Mouse (Mus musculus): ENCODE results near the gene Cubn. TPM values are rescaled to one million over a fixed set of nuclear protein-coding genes. Genes with fewer than 3 reads are reported as not detected.

The Cubn gene
- polyA plus RNA-seq, 2 experiments: 0.04 to 0.06 TPM

DNA sequence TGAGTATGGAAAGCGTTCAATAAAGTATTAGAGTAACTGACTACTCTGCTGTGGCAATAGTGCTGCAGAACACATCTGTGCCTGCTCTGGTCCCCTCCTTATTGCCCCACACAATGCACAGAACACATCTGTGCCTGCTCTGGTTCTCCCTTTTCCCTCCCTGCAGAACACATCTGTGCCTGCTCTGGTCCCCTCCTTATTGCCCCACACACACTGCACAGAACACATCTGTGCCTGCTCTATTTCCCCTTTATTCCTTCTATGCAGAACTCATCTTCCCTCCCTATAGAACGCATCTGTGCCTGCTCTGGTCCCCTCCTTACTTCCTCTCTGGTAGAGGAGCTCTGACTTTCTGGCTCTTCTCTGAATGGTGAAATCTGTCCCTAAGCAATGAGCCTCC, 1.1 kb downstream of the Cubn start:
- H3K4me1 ChIP-seq (replicated peaks; ENCODE audit: control insufficient read depth in 2 of 2, insufficient read depth in 2 of 2, low read length in 1 of 2): no peaks in the 10 kb centered on the region
- H3K4me3 ChIP-seq (ENCODE audit: insufficient read depth in 1 of 2, low read depth in 2 of 2, low read length in 2 of 2): no peak overlapping the region
- TF ChIP-seq EP300 (IDR thresholded peaks at IDR 0.05; ENCODE audit: low read depth): no peak
- TF ChIP-seq CTCF (IDR thresholded peaks at IDR 0.05; ENCODE audit: low read depth): no peak
- H3K27me3 ChIP-seq (ENCODE audit: control insufficient read depth, insufficient read depth, low read length): no peaks in the 10 kb centered on the region
- no peak overlapping the region for H3K9ac ChIP-seq (replicated peaks)
- no peak overlapping the region for H3K4me2 ChIP-seq (ENCODE audit: low read depth)
- no peak overlapping the region for H3K27ac ChIP-seq
- no peaks in the 10 kb centered on the region for H3K9me3 ChIP-seq (ENCODE audit: control insufficient read depth, low read length)
- no peak for ATAC-seq (ENCODE audit: insufficient read depth)
- 49% methylated on average over 2 of the region's 2 CpGs for WGBS (ENCODE audit: insufficient replicate concordance)
- no peak for DNase-seq (ENCODE audit: low read depth in 3 of 3, low spot score in 3 of 3)
- no peaks in the 10 kb centered on the region for H3K36me3 ChIP-seq (replicated peaks; ENCODE audit: control insufficient read depth, insufficient read depth, low read depth)

DNA sequence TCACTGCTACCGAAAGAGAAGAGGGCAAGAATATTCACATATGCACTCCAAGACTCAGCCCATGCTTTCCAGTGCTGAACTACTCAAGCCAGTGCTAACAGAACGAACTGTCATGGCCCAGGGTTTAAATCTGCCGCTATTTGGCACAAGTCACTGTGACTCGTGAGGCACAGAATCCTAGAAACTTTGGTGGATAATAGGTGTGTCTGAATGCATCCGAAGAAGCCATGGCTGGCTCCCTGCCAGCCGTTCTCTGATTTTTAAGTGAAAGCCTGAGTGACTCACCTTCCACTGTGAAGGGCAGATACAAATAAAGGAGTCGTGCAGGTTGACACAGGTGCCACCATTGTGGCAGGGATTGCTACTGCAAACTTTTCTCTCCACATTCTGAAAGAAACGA, 5.1 kb downstream of the Cubn start:
- ATAC-seq (ENCODE audit: insufficient read depth): no peak
- WGBS (ENCODE audit: insufficient replicate concordance): 67% methylated on average over 8 of the region's 8 CpGs
- H3K4me2 ChIP-seq (ENCODE audit: low read depth): no peak overlapping the region
- H3K27ac ChIP-seq: no peak overlapping the region
- H3K36me3 ChIP-seq (replicated peaks; ENCODE audit: control insufficient read depth, insufficient read depth, low read depth): no peaks in the 10 kb centered on the region
- no peaks in the 10 kb centered on the region for H3K9me3 ChIP-seq (ENCODE audit: control insufficient read depth, low read length)
- no peaks in the 10 kb centered on the region for H3K4me1 ChIP-seq (replicated peaks; ENCODE audit: control insufficient read depth in 2 of 2, insufficient read depth in 2 of 2, low read length in 1 of 2)
- DNase-seq (ENCODE audit: low read depth in 3 of 3, low spot score in 3 of 3): no peak
- H3K4me3 ChIP-seq (ENCODE audit: insufficient read depth in 1 of 2, low read depth in 2 of 2, low read length in 2 of 2): no peak overlapping the region
- no peaks in the 10 kb centered on the region for H3K27me3 ChIP-seq (ENCODE audit: control insufficient read depth, insufficient read depth, low read length)
- no peak overlapping the region for H3K9ac ChIP-seq (replicated peaks)
- TF ChIP-seq EP300 (IDR thresholded peaks at IDR 0.05; ENCODE audit: low read depth): no peak
- no peak for TF ChIP-seq CTCF (IDR thresholded peaks at IDR 0.05; ENCODE audit: low read depth)

DNA sequence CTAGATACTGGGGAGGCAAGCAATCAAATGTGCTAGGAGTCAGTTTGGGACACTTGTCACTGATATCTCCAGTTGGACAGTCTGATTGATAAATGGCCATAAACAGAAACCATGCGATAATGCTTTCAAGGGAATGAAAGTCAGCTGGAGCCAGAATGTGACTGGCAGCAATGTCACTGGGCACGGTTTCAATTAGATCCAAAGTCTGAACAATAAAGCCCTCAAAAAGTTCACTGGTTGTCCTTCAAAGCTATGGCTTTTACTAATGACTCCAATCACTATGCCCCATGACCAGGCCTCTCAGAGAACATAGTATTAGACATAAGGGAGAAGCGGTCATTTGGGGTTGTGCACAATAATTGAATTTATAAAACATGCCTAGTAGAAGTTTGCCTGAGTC, 7.0 kb downstream of the Cubn start:
- Histone ChIP-seq H3K27ac (no peak overlapping the region), H3K27me3 (ENCODE audit: control insufficient read depth, insufficient read depth, low read length) (no peaks in the 10 kb centered on the region), H3K4me1 (replicated peaks; ENCODE audit: control insufficient read depth in 2 of 2, insufficient read depth in 2 of 2, low read length in 1 of 2) (no peaks in the 10 kb centered on the region), H3K9me3 (ENCODE audit: control insufficient read depth, low read length) (no peaks in the 10 kb centered on the region), H3K4me2 (ENCODE audit: low read depth) (no peak overlapping the region), H3K4me3 (ENCODE audit: insufficient read depth in 1 of 2, low read depth in 2 of 2, low read length in 2 of 2) (no peak overlapping the region), H3K9ac (replicated peaks) (no peak overlapping the region), H3K36me3 (replicated peaks; ENCODE audit: control insufficient read depth, insufficient read depth, low read depth) (no peaks in the 10 kb centered on the region)
- 74% methylated on average over 3 of the region's 3 CpGs for WGBS (ENCODE audit: insufficient replicate concordance)
- DNase-seq (ENCODE audit: low read depth in 3 of 3, low spot score in 3 of 3): no peak
- ATAC-seq (ENCODE audit: insufficient read depth): no peak
- TF ChIP-seq EP300 (IDR thresholded peaks at IDR 0.05; ENCODE audit: low read depth) (no peak), CTCF (IDR thresholded peaks at IDR 0.05; ENCODE audit: low read depth) (no peak)

DNA sequence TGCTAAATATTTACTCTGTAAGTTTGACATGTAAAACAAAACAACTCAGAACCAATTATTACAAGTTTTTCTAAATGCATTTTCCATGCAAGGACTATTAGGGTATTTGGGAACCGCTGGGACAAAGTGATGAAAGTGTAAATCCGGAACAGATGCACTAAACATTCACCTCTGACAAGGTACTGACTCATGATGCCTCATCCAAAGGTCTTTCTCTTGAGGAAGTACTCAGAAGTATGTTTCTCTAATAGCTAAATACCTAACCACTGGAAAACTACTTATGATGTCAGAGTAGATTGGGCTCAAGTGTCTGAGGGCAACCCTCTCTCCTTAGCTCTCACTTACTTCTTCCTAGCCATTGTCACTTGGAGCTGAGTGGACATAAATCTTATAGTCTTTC, 10.9 kb downstream of the Cubn start:
- no peaks in the 10 kb centered on the region for H3K4me1 ChIP-seq (replicated peaks; ENCODE audit: control insufficient read depth in 2 of 2, insufficient read depth in 2 of 2, low read length in 1 of 2)
- ATAC-seq (ENCODE audit: insufficient read depth) (no peak), DNase-seq (ENCODE audit: low read depth in 3 of 3, low spot score in 3 of 3) (no peak)
- no peaks in the 10 kb centered on the region for H3K36me3 ChIP-seq (replicated peaks; ENCODE audit: control insufficient read depth, insufficient read depth, low read depth)
- H3K27ac ChIP-seq: no peak overlapping the region
- H3K27me3 ChIP-seq (ENCODE audit: control insufficient read depth, insufficient read depth, low read length): no peaks in the 10 kb centered on the region
- no peak overlapping the region for H3K4me3 ChIP-seq (ENCODE audit: insufficient read depth in 1 of 2, low read depth in 2 of 2, low read length in 2 of 2)
- no peaks in the 10 kb centered on the region for H3K9me3 ChIP-seq (ENCODE audit: control insufficient read depth, low read length)
- no peak for TF ChIP-seq CTCF (IDR thresholded peaks at IDR 0.05; ENCODE audit: low read depth)
- no peak for TF ChIP-seq EP300 (IDR thresholded peaks at IDR 0.05; ENCODE audit: low read depth)
- WGBS (ENCODE audit: insufficient replicate concordance): 62% methylated on average over 2 of the region's 2 CpGs
- H3K4me2 ChIP-seq (ENCODE audit: low read depth): no peak overlapping the region
- H3K9ac ChIP-seq (replicated peaks): no peak overlapping the region

DNA sequence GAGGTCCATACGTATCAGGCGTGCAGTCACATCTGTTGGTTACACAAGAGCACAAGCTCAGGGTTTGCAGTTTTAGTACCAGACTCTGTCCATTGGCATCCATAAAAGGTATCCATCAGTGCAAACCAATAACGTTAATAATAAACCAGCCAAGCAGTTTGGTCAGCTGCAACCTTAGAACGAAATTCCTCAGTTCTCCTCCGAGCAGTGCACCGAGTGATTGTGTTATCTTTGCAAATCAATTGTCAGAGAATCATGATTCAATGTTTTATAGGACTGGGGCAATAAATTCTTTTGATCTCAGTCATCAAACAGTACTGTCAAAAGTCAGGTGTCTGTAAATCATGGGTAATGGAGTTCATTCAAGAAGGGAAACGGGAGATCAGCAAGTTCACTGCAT, 12.4 kb downstream of the Cubn start:
- H3K36me3 ChIP-seq (replicated peaks; ENCODE audit: control insufficient read depth, insufficient read depth, low read depth): no peaks in the 10 kb centered on the region
- H3K4me3 ChIP-seq (ENCODE audit: insufficient read depth in 1 of 2, low read depth in 2 of 2, low read length in 2 of 2): no peak overlapping the region
- no peak for TF ChIP-seq EP300 (IDR thresholded peaks at IDR 0.05; ENCODE audit: low read depth)
- no peak for TF ChIP-seq CTCF (IDR thresholded peaks at IDR 0.05; ENCODE audit: low read depth)
- no peak overlapping the region for H3K4me2 ChIP-seq (ENCODE audit: low read depth)
- H3K9ac ChIP-seq (replicated peaks): no peak overlapping the region
- H3K4me1 ChIP-seq (replicated peaks; ENCODE audit: control insufficient read depth in 2 of 2, insufficient read depth in 2 of 2, low read length in 1 of 2): no peaks in the 10 kb centered on the region
- no peak for ATAC-seq (ENCODE audit: insufficient read depth)
- no peaks in the 10 kb centered on the region for H3K9me3 ChIP-seq (ENCODE audit: control insufficient read depth, low read length)
- no peak for DNase-seq (ENCODE audit: low read depth in 3 of 3, low spot score in 3 of 3)
- no peak overlapping the region for H3K27ac ChIP-seq
- 60% methylated on average over 7 of the region's 7 CpGs for WGBS (ENCODE audit: insufficient replicate concordance)
- H3K27me3 ChIP-seq (ENCODE audit: control insufficient read depth, insufficient read depth, low read length): no peaks in the 10 kb centered on the region
